Mouse (Mus musculus): ENCODE measurements around the gene Timm22. TPM values are rescaled to one million over a fixed set of nuclear protein-coding genes. Genes with fewer than 3 reads are reported as not detected.

Timm22 gene
- total RNA-seq, 2 experiments from 2014 or later, result 38.1 to 39.9 TPM

DNA sequence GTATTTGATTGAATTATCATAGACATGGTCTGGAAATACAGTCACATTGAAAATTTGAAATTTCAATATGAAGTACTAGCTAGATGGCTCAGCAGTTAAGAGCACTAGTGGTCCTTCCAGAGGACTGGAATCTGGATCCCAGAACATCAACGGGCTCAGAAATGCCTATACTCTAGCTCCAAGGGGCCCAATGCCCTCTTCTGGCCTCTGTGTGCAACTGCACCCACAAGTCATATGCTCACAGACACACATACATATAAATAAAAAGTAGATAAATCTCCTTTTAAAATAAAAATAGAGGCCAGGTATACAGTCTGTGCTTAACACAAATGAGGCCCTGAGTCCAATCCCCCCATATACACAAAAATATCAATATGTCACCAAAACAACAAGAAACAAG, 19.7 kb upstream of the Timm22 start:
- DNase-seq (ENCODE audit: low spot score in 2 of 2), result no peak

DNA sequence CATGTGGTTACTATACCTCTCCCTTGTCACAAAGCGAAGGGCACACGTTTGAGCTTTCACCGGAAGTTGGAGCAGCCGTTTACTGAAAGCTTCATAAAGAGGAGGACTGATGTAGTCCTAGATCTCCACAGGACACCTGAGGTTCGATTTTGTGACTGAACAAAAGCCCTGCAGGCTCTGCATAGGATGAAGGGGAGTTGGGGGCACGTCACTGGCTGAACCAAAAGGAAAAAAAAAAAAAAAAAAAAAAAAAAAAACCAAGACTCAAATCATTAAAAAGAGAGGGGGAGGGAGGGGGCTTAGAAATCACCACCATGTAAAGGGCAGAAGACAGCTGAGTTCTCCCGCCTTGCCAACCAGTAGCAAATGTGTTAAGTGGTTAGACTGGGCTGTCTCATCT, 18.0 kb upstream of the Timm22 start:
- DNase-seq (ENCODE audit: low spot score in 2 of 2), result no peak

- no peak for DNase-seq (ENCODE audit: low spot score in 2 of 2)
Measured at GRCm38 (mm10) chr11:76392532-76392931, 14.2 kb upstream of the Timm22 start.

- DNase-seq (ENCODE audit: low spot score in 2 of 2), result no peak
Measured at GRCm38 (mm10) chr11:76392996-76393395, 13.8 kb upstream of the Timm22 start.

- no peak for DNase-seq (ENCODE audit: low spot score in 2 of 2)
Measured at GRCm38 (mm10) chr11:76397650-76398311, 9.0 kb upstream of the Timm22 start.

DNA sequence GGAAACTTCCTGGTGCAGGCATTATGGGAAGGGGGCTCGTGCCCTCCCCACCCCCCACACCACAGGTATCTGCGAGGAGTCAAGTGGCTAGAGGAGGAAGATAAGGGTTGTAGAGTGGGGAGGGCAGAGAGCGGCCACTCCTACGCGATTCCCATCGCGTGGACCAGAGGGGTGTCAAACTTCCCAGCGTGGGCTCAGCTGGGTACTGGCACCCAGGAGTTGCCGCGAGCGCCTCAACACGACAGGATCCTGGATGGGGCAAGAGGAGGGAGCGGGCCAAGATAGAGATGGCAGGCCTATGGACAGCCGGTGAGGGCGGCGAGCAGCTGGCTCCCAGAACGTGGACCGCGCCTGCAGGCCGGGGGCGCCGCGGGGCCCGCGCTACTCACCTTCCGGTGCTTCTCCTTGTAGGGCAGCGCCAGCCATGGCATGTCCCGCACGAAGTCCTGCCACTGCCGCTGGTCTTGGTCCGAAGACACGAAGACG, 8.4 kb upstream of the Timm22 start:
- no peak for DNase-seq (ENCODE audit: low spot score in 2 of 2)

DNA sequence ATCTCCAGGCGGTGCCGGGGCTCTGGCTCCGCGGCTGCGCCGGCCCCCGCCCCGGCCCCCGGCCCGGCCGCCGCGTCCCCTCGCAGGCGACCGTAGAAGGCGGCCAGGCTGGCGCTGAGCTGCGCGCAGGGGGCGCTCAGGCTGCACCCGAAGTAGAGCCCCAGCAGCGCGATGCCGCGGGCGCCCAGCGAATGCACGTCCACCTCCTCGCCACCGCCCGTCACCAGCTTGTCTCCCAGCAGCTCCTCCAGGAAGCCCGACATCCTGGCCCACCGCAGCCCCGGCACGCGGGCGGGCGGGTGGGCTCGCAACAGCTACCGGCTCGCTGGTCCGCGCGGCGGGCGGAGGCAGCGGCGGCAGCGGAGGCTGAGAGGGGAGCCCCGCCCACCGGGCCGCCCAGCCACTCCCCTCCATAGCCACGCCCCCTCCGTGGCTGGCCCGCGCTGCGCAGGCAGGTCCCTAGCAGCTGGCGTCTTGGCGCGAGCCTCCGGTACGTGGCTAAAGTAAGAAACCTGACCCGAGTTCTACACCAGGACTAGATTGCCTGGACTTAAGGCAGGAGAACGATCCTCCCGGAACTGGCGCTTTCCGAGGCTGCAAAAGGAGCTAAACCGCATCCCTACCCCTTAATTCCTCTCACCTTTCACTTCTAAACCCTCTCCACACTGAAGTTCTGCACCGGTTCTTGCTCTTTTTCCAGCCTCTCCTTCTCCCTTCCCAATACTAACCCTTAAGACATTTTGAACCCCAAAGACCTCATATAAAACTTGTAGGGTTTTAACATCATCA, 7.8 kb upstream of the Timm22 start, which contains the start of gene Nxn:
Gene Nxn (minus strand): TSS at position 343 of the 789 bp plus-strand sequence.
- peak; percentile 84 to 89 for DNase-seq (ENCODE audit: low spot score in 2 of 2)

- no peak for DNase-seq (ENCODE audit: low spot score in 2 of 2)
Measured at GRCm38 (mm10) chr11:76399587-76400330, 7.0 kb upstream of the Timm22 start.

GRCm38 (mm10) chr11:76401398-76401797, 5.4 kb upstream of the Timm22 start:
- no peak for DNase-seq (ENCODE audit: low spot score in 2 of 2)

GRCm38 (mm10) chr11:76405113-76405512, 1.6 kb upstream of the Timm22 start:
- no peak for DNase-seq (ENCODE audit: low spot score in 2 of 2)

GRCm38 (mm10) chr11:76405626-76406264, 1.0 kb upstream of the Timm22 start:
- no peak for DNase-seq (ENCODE audit: low spot score in 2 of 2)

- peak; percentile 76 to 77 for DNase-seq (ENCODE audit: low spot score in 2 of 2)
Measured at GRCm38 (mm10) chr11:76410826-76411225, 4.1 kb downstream of the Timm22 start.

- DNase-seq (ENCODE audit: low spot score in 2 of 2), result no peak
Measured at GRCm38 (mm10) chr11:76413202-76413601, 6.5 kb downstream of the Timm22 start.

GRCm38 (mm10) chr11:76415001-76415400, 8.2 kb downstream of the Timm22 start:
- no peak for DNase-seq (ENCODE audit: low spot score in 2 of 2)

- no peak for DNase-seq (ENCODE audit: low spot score in 2 of 2)
Measured at GRCm38 (mm10) chr11:76415985-76416384, 9.2 kb downstream of the Timm22 start.

- peak; percentile 54 to 59 for DNase-seq (ENCODE audit: low spot score in 2 of 2)
Measured at GRCm38 (mm10) chr11:76418423-76418822, 11.7 kb downstream of the Timm22 start.

DNA sequence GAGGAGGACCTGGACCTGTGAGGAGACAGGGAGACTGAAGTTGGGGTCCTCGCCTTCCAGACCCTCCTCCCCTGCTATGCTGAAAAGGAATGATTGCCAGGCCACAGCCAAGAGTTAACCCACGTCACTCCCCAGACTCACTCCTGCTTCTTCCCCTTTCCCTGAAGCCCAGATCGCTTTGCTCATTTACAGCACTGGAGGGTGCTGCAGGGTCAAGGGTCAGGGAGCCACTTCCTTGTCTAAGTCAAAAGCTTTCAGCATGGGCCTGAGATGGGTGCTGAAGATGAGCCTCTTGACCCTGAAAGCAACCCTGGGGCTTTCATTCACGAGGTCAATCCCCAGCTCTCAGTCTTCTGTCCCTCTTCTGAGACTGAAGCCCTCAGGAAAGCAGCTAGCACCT, 12.4 kb downstream of the Timm22 start:
- no peak for DNase-seq (ENCODE audit: low spot score in 2 of 2)

GRCm38 (mm10) chr11:76420896-76421295, 14.1 kb downstream of the Timm22 start:
- DNase-seq (ENCODE audit: low spot score in 2 of 2), result no peak

DNA sequence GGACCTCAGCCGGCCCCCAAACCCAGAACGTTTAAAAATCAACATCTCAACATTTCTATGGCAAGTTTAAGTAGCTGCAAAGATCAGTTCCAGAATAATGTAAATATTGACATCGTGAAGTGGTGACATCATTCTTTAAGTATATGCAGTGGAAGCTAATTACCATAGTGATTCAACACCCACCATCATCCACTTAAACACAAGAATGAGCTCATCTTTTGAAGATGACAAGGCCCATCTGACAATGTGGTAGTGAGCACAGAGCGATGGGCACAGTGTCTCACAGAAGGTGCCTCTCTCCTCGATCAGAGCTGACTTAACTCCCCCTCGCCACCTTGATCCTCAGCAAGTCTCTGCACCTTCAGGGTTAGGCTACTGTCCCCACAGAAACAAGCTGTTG, 19.0 kb downstream of the Timm22 start:
- no peak for DNase-seq (ENCODE audit: low spot score in 2 of 2)

DNA sequence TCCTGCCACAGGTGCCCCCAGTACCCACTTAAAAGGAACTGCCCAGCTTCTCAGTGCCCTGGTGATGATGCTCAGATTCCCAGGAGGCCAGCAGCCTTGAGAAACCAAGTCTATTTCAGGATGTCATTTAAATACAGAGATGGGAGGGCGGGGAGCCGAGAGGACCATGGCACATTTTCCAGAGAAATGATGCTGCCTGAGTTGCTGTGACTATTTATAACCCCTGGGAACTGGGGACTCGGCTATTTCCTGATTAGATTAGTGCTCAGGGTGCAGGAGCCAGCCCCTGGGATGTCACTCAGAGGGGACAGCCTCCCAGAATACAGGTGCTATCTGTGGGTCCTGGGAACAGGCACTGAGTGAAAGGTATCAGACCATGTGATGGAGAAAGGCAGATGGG, 21.0 kb downstream of the Timm22 start:
- DNase-seq (ENCODE audit: low spot score in 2 of 2), result no peak

GRCm38 (mm10) chr11:76429046-76429445, 22.3 kb downstream of the Timm22 start:
- DNase-seq (ENCODE audit: low spot score in 2 of 2), result no peak

Data from layer of hippocampus, postnatal 10 days (tissue).